Mouse (Mus musculus) splenic B cell, adult 2 months (primary cell): ENCODE results near the gene Vwa5b1.

ENCODE experiments used
- DNase-seq: peaks from one replicate; pipeline ENCODE4 v3.0.0-alpha.2; 2011; ENCODE audit warnings: low read depth, low spot score
- H3K27me3 ChIP-seq: 2 replicates; pipeline ENCODE4 v1.6.1; 2012; ENCODE audit warnings: mild to moderate bottlenecking, low read length, moderate library complexity, mixed read lengths; ENCODE audit not compliant: control insufficient read depth, poor library complexity, insufficient read depth, severe bottlenecking
- H3K36me3 ChIP-seq: 2 replicates; pipeline ENCODE4 v1.6.1; 2012; ENCODE audit warnings: mild to moderate bottlenecking, low read length, moderate library complexity, mixed read lengths; ENCODE audit not compliant: control insufficient read depth, poor library complexity, insufficient read depth, severe bottlenecking

The Vwa5b1 gene

DNA sequence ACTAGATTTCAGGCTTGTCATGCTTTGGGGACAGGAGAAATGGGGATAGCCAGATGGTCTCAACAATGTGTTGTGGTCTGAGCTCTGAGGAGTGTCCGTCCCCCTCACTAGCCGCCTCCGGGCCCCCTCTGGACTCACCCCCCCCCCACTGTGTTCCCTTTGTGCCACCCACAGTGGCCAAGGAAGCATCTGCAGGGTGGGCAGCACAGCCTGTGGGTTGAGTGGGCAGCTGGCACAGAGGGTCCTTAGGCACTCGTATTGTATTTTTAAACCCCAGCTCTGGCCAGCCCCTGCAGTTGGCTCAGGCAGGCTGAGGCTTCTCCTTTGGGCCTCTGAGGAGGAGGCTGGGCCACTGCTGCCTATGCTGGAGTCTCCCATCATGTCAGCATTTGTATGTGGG is 110.0 kb downstream of the Vwa5b1 start:
- Histone ChIP-seq H3K36me3 (no peaks in the 10 kb centered on the region), H3K27me3 (no peaks in the 10 kb centered on the region)
- DNase-seq, result no peak

DNA sequence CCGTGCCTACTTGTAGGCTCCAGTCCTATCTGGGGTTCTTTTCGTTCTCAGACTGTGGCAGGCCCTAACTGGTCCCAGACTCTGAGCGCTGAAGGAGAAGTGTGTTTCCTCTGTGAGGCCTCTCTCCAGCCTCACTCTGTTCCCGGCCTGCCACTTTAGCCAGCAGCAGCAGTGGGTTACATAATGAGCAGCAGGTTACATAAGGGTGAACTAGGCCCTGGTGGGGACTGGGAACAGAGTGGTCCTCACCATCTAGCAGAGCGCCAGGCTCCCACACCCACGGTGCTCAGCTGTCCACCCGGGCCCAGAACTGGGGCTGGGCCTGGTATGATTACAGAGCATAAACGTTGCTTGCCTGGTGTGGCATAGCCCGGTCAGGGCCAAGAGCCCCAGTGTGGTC is 110.9 kb downstream of the Vwa5b1 start:
- no peaks in the 10 kb centered on the region for H3K27me3 ChIP-seq
- no peak for DNase-seq
- no peaks in the 10 kb centered on the region for H3K36me3 ChIP-seq

DNA sequence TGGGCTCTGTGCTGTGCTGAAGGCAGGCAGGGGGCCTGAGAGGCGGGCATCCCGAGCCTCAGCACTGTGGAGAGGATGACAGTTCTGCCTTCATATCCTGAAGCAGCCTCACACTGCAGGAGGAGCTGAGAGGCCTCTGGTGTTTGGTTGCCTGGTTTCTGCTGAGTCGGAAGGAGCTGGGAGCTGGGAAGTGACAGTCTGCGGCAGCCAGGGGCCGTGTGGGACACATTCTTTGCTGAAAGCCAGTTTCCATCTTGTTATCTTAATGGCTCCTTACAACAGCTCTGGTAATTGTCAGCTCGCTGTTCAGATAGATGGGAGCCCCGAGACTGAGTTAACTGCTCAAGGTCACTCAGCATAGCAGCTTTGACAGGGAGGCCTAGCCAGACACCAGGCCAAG is 111.9 kb downstream of the Vwa5b1 start:
- Histone ChIP-seq H3K36me3 (no peaks in the 10 kb centered on the region), H3K27me3 (no peaks in the 10 kb centered on the region)
- no peak for DNase-seq

DNA sequence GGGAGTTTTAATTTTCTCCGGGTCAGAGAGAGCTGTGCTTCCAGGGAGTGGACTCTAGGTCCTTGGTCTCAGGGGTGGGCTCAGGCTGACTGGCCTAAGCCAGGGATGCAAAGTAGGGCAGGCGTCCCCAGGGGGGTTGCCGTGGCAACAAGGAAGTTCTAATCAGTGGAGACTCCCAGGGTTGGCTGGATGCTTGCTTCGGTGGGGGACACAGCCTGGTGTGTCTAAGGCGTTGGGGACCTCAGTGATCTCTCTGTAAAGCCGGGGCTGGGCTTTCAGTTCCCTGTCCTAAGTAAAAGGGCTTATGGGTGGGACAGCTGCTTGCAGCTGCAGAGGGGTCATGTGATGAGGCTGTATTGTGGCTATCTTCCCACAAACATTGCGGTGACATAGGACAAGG is 113.4 kb downstream of the Vwa5b1 start:
- no peaks in the 10 kb centered on the region for H3K27me3 ChIP-seq
- no peaks in the 10 kb centered on the region for H3K36me3 ChIP-seq
- peak; percentile 13 for DNase-seq

DNA sequence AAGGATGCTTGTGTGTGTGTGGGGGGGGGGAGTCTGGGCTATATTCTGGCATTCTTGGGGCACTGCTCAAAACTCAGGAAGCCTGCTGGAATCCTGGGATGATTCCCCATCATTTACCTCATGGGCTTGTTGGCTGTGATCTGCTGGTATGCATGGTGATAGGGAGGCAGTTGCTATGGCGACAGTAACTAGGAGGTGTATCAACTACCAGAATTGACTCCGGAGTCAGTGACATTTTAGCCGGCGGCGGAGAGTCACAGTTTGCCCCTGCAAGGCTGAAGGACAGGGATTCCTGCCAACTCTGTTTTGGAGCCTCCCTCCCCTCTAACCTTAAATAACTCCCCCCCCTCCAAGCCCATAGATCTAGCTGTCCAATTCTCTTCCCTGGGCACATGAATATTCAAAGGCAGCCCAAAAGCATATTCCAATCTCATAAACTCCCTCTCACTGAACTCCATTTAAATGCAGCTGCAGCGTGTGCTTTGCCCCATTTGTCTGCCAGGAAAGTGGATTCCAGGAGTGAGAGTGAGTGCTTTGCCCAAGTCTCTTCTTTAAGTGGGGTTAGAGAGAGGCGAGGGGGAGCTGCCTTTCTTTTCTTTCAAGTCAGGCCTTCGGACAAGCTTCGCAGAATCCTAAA is 118.4 kb downstream of the Vwa5b1 start:
- no peak for DNase-seq
- Histone ChIP-seq H3K27me3 (no peaks in the 10 kb centered on the region), H3K36me3 (no peaks in the 10 kb centered on the region)

DNA sequence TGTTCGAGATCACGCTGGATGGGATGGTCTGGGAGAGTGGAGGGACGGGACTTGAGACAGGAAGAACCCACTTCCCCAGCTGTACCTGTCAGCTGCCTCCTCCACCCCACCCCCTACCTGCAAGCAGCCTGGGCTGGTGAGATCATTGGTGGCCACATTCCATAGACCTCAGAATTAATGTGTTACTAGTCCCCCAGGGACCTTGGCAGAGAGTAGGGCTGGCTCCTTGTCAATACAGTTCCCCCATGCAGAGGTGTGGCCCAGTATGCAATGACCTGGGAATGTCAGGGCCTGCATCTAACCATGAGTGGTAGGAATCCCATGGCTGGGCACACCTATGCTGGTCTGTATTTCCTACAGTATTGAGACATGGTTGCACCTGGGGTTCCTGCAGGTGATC is 119.2 kb downstream of the Vwa5b1 start:
- DNase-seq, result no peak
- no peaks in the 10 kb centered on the region for H3K36me3 ChIP-seq
- H3K27me3 ChIP-seq, result no peaks in the 10 kb centered on the region
